Mouse (Mus musculus) olfactory bulb, adult 2 months (tissue): ENCODE data around the gene Spaca5. TPM values are rescaled to one million over a fixed set of nuclear protein-coding genes. Genes with fewer than 3 reads are reported as not detected.
A peak's percentile ranks its signal among the peaks of the same experiment; 100 is the strongest.

ENCODE experiments used
- H3K27ac ChIP-seq: fragments of 200-500 bp; 2 replicates; pipeline ENCODE4 v1.5.1; 2012; ENCODE audit warnings: low read depth, low read length; ENCODE audit not compliant: insufficient read depth
- H3K4me1 ChIP-seq: fragments of 200-500 bp; 2 replicates; pipeline ENCODE4 v1.6.1; 2012; ENCODE audit warnings: low read length; ENCODE audit not compliant: control insufficient read depth, insufficient read depth
- H3K4me3 ChIP-seq: fragments of 200-500 bp; 2 replicates; pipeline ENCODE4 v1.5.1; 2012; ENCODE audit warnings: mild to moderate bottlenecking, low read depth, low read length, moderate library complexity; ENCODE audit not compliant: insufficient read depth
- CTCF ChIP-seq: fragments of 200-500 bp; IDR thresholded peaks from 2 replicates; pipeline ENCODE4 v1.5.1; 2012; ENCODE audit warnings: low read depth, mild to moderate bottlenecking, low read length, moderate library complexity; ENCODE audit not compliant: insufficient read depth
- POLR2A ChIP-seq: fragments of 200-500 bp; IDR thresholded peaks from 2 replicates; pipeline ENCODE4 v1.6.1; 2012; ENCODE audit warnings: mild to moderate bottlenecking, low read depth, low read length, moderate library complexity; ENCODE audit not compliant: insufficient read depth
- WGBS: fragments of 180-500 bp; shearing (Covaris S2); methylation state at CpG from one replicate; pipeline ENCODE4 v1.1.7; 2018; 5-methylcytosine and 5-hydroxymethylcytosine counted together
- polyA plus RNA-seq: library from polyadenylated mRNA; stranded (reverse); fragments of >200 nt; gene quantifications from 2 replicates; pipeline ENCODE4 v1.2.4, GENCODE M21; 2012; ENCODE audit warnings: low replicate concordance; ENCODE audit not compliant: missing spikeins, insufficient read depth, insufficient read length

The Spaca5 gene
- not detected in 2 replicates for polyA plus RNA-seq

- Histone ChIP-seq H3K27ac (no peak within 1 kb of the TSS), H3K4me1 (no peaks in the 10 kb centered on the region), H3K4me3 (no peak within 1 kb of the TSS)
- TF ChIP-seq CTCF (no peak), POLR2A (no peak)
Measured at GRCm38 (mm10) chrX:21068106-21068505, at the start of gene Spaca5. TSS of gene Spaca5 (plus strand) at chrX:21068406.

GRCm38 (mm10) chrX:21061460-21061859 lies 6.7 kb upstream of the Spaca5 start:
- Histone ChIP-seq H3K4me3 (peak overlapping the region; percentile 74), H3K4me1 (no peaks in the 10 kb centered on the region), H3K27ac (no peak overlapping the region)
- 38% methylated on average over 9 of the region's 9 CpGs for WGBS
- no peak for TF ChIP-seq POLR2A
- no peak for TF ChIP-seq CTCF

GRCm38 (mm10) chrX:21061866-21062543 lies 6.2 kb upstream of the Spaca5 start, which contains the start of gene Zfp182:
TSS of gene Zfp182 (minus strand) at chrX:21062316.
- TF ChIP-seq POLR2A (peak; percentile 20; the same call in 1 of the 2 replicates), CTCF (no peak)
- Histone ChIP-seq H3K4me1 (no peaks in the 10 kb centered on the region), H3K4me3 (peak within 1 kb of the TSS; percentile 74), H3K27ac (no peak within 1 kb of the TSS)
- 15% methylated on average over 25 of the region's 25 CpGs for WGBS

- 59% methylated on average over 3 of the region's 3 CpGs for WGBS
- no peak overlapping the region for H3K4me3 ChIP-seq
- H3K27ac ChIP-seq, result no peak overlapping the region
- H3K4me1 ChIP-seq, result no peaks in the 10 kb centered on the region
- no peak for TF ChIP-seq CTCF
- no peak for TF ChIP-seq POLR2A
Measured at GRCm38 (mm10) chrX:21062544-21062890, 5.7 kb upstream of the Spaca5 start.

- H3K4me3 ChIP-seq, result peak overlapping the region; percentile 59
- WGBS, result 26% methylated on average over 6 of the region's 6 CpGs
- H3K27ac ChIP-seq, result peak overlapping the region; percentile 80; the same call in 1 of the 2 replicates
- TF ChIP-seq POLR2A (no peak), CTCF (no peak)
- no peaks in the 10 kb centered on the region for H3K4me1 ChIP-seq
Measured at GRCm38 (mm10) chrX:21088645-21088982, 20.4 kb downstream of the Spaca5 start.

- Histone ChIP-seq H3K4me1 (no peaks in the 10 kb centered on the region), H3K4me3 (peak within 1 kb of the TSS; percentile 59), H3K27ac (peak within 1 kb of the TSS; percentile 80)
- 19% methylated on average over 27 of the region's 27 CpGs for WGBS
- TF ChIP-seq POLR2A, result no peak
- no peak for TF ChIP-seq CTCF
Measured at GRCm38 (mm10) chrX:21088983-21089866, 21.0 kb downstream of the Spaca5 start, which contains the start of gene Zfp300. TSS of gene Zfp300 (minus strand) at chrX:21089527.

- no peaks in the 10 kb centered on the region for H3K4me1 ChIP-seq
- H3K27ac ChIP-seq, result 0 out of 2 replicates have a peak overlapping the region, but pooled peaks have one; percentile 10
- peak overlapping the region; percentile 31 for H3K4me3 ChIP-seq
- TF ChIP-seq CTCF (no peak), POLR2A (no peak)
- WGBS, result 49% methylated on average over 7 of the region's 7 CpGs
Measured at GRCm38 (mm10) chrX:21089867-21090239, 21.6 kb downstream of the Spaca5 start.

- 76% methylated on average over 4 of the region's 4 CpGs for WGBS
Measured at GRCm38 (mm10) chrX:21115520-21115919, 47.3 kb downstream of the Spaca5 start, which contains the start of gene Ssxa1. TSS of gene Ssxa1 (plus strand) at chrX:21115820.

More at GRCm38 (mm10) chrX:21115520-21115919, 47.3 kb downstream of the Spaca5 start, which contains the start of gene Ssxa1:
- TF ChIP-seq CTCF (no peak), POLR2A (no peak)
- no peak within 1 kb of the TSS for H3K4me3 ChIP-seq
- no peak within 1 kb of the TSS for H3K27ac ChIP-seq
- no peaks in the 10 kb centered on the region for H3K4me1 ChIP-seq

Other genes with a start within 250 kb of the Spaca5 start
- gene Timp1, start 198.2 kb upstream of the Spaca5 start, polyA plus RNA-seq, result not detected in 2 replicates
- gene Syn1, start 147.4 kb upstream of the Spaca5 start, polyA plus RNA-seq, result not detected in 2 replicates
- not detected in 2 replicates for gene Cfp, start 136.9 kb upstream of the Spaca5 start, polyA plus RNA-seq
- not detected in 2 replicates for gene Elk1, start 117.8 kb upstream of the Spaca5 start, polyA plus RNA-seq
- not detected in 2 replicates for gene Uxt, start 106.4 kb upstream of the Spaca5 start, polyA plus RNA-seq
- gene Zfp182, start 6.1 kb upstream of the Spaca5 start, polyA plus RNA-seq, result not detected in 2 replicates
- not detected in 2 replicates for gene Zfp300, start 21.1 kb downstream of the Spaca5 start, polyA plus RNA-seq
- gene Ssxa1, start 47.4 kb downstream of the Spaca5 start, polyA plus RNA-seq, result not detected in 2 replicates
- gene Gm21876, start 107.2 kb downstream of the Spaca5 start, polyA plus RNA-seq, result not detected in 2 replicates